Mouse (Mus musculus) thymus, adult 2 months (tissue): ENCODE measurements at regions not wholly inside any gene's neighbourhood (a gene's known extent, or its start where the extent isn't known, plus 50 kb on each side); places are given as distances from the start of the nearest gene placed in this dataset.

Experiments used
- DNase-seq: peaks from one replicate; pipeline ENCODE4 v3.0.0; 2021
- H3K27ac ChIP-seq: fragments of 200-500 bp; 2 replicates; pipeline ENCODE4 v1.5.1; 2012; ENCODE audit warnings: low read length, control low read depth; ENCODE audit not compliant: control insufficient read depth, insufficient read depth
- H3K27me3 ChIP-seq: fragments of 200-500 bp; 2 replicates; pipeline ENCODE4 v1.6.1; 2012; ENCODE audit warnings: mild to moderate bottlenecking, low read length, moderate library complexity, mixed read lengths; ENCODE audit not compliant: control insufficient read depth, insufficient read depth
- H3K36me3 ChIP-seq: fragments of 200-500 bp; 2 replicates; pipeline ENCODE4 v1.6.1; 2012; ENCODE audit warnings: mild to moderate bottlenecking, low read length, moderate library complexity; ENCODE audit not compliant: control insufficient read depth, insufficient read depth
- H3K4me1 ChIP-seq: fragments of 200-500 bp; replicated peaks from 2 replicates; pipeline ENCODE4 v1.6.1; 2012; ENCODE audit warnings: low read length; ENCODE audit not compliant: control insufficient read depth, insufficient read depth
- H3K4me3 ChIP-seq: fragments of 200-500 bp; 2 replicates; pipeline ENCODE4 v1.5.1; 2012; ENCODE audit warnings: mild to moderate bottlenecking, low read length, control low read depth, moderate library complexity; ENCODE audit not compliant: control insufficient read depth, insufficient read depth
- CTCF ChIP-seq: fragments of 200-500 bp; IDR thresholded peaks from 2 replicates; pipeline ENCODE4 v1.5.1; 2012; ENCODE audit warnings: mild to moderate bottlenecking, control low read depth, low read length, moderate library complexity, borderline replicate concordance; ENCODE audit not compliant: control insufficient read depth, poor library complexity, insufficient read depth; ENCODE audit errors: extremely low read depth
- POLR2A ChIP-seq: fragments of 200-500 bp; IDR thresholded peaks from 2 replicates; pipeline ENCODE4 v1.6.1; 2012; ENCODE audit warnings: mild to moderate bottlenecking, low read length, control low read depth, moderate library complexity; ENCODE audit not compliant: control insufficient read depth, poor library complexity, insufficient read depth; ENCODE audit errors: extremely low read depth
- WGBS: fragments of 180-500 bp; shearing (Covaris S2); methylation state at CpG from one replicate; pipeline ENCODE4 v1.1.7; 2018; 5-methylcytosine and 5-hydroxymethylcytosine counted together

DNA sequence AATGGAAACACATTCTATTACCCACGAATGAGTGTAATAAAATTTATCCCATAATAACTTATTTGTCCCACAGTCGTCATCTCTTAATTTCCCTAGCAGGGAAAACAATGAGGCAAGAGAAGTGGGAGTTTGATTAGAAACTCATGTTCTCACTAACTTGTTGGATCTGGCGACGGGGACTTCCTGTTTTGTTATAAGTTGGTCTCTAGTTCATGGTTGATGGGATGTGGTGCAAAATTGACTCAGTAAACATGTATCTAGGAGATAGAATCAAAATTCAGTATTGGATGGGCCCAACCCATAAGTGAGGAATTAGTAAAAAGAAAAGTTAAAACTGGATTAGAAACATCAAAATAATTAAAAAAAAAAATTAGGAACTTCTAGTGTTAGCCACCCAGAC, 227.5 kb downstream of the Gm5426 start:
- no peak overlapping the region for H3K4me3 ChIP-seq
- H3K36me3 ChIP-seq, result no peaks in the 10 kb centered on the region
- no peak for TF ChIP-seq POLR2A
- TF ChIP-seq CTCF, result no peak
- no peak for DNase-seq
- no peaks in the 10 kb centered on the region for H3K27me3 ChIP-seq
- H3K4me1 ChIP-seq, result peaks cover 3% of the 10 kb centered on the region; the same call in 1 of the 2 replicates
- no peak overlapping the region for H3K27ac ChIP-seq
- 87% methylated on average over 4 of the region's 4 CpGs for WGBS

DNA sequence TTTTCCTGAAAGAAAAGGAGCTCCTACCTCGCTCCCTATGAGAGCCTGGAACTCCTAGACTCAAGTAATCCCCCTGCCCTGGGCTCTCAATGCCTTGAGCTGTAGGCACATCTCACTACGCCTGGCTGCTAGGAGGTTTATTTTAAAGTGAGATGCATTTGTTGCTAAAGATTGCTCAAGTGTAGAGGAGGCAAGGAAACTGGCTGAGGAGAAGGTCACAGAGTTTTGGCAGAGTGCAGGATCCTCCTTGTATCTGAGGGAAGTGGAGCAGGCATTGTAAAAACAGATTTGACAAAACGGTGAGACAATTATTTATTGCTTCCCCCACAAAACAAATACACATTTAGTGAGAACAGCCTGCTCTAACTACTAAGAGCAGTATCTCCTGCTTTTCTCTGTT, 228.7 kb downstream of the Gm5426 start:
- TF ChIP-seq POLR2A (no peak), CTCF (no peak)
- Histone ChIP-seq H3K27me3 (no peaks in the 10 kb centered on the region), H3K36me3 (no peaks in the 10 kb centered on the region), H3K4me3 (no peak overlapping the region), H3K27ac (no peak overlapping the region), H3K4me1 (peaks cover 8% of the 10 kb centered on the region)
- DNase-seq, result no peak
- WGBS, result 71% methylated on average over 3 of the region's 3 CpGs

DNA sequence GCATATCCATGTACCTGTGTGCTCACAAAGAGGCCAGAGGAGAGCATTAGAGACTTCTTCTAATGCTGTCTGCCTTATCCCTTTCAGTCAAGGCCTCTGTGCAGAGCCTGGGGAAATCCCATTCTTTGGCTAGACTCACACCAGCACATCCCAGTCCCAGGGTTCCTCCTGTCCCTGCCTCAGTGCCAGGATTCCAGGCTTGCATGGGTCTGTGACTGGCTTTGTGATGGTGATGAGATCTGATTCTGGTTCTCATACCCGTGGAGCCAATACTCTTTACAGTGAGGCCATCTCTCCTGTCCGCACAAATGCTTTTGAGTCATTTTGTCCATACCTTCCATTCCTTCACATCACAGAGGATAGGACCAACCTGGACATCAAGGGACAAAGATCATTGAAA, 230.5 kb downstream of the Gm5426 start:
- Histone ChIP-seq H3K36me3 (no peaks in the 10 kb centered on the region), H3K27ac (no peak overlapping the region), H3K4me1 (peaks cover 20% of the 10 kb centered on the region), H3K27me3 (no peaks in the 10 kb centered on the region), H3K4me3 (no peak overlapping the region)
- WGBS, result 96% methylated on average over 2 of the region's 2 CpGs
- no peak for DNase-seq
- TF ChIP-seq CTCF (no peak), POLR2A (no peak)

DNA sequence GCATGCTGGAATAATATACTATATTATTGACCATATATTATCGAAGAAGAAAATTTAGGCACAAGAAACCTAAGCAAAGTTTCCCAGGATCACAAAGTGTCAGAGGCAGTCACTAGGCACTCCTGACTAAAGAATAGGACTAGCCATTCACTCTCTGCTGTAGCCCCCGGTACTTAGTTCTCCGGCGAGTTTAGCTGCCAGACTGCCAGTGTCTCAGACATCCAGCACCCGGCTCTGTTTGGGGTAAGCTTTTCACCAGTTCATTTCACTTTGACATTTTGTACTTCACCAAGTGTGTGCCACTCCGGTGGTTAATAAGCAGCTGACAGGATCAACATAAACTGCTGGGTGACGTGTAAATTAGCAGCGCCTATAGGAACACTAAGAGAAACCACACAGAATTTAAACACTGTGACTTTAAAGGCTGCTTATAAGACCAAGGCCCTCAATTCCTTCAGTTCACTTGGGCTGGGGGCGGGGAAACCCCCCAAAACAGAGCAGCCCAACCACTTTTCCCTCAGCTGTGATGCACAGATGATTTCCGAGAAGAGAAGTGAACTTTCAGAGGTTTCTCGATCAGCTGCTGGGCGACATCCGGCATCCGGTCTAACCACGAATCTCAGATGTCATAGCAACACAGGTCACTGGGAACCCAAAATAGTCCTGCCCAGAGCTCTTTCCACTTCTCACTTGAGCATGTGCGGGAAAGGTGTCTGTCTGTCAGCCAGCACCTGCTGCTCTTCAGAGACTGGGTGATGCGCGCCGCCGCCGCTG, 234.3 kb downstream of the Gm5426 start:
- peak; percentile 87 for DNase-seq
- no peaks in the 10 kb centered on the region for H3K27me3 ChIP-seq
- 13% methylated on average over 21 of the region's 21 CpGs for WGBS
- TF ChIP-seq CTCF, result 0 out of 2 replicates have a peak, but pooled peaks have one; percentile 32
- TF ChIP-seq POLR2A, result no peak
- H3K27ac ChIP-seq, result peak overlapping the region; percentile 98
- no peak overlapping the region for H3K4me3 ChIP-seq
- no peaks in the 10 kb centered on the region for H3K36me3 ChIP-seq
- H3K4me1 ChIP-seq, result peaks cover 42% of the 10 kb centered on the region

DNA sequence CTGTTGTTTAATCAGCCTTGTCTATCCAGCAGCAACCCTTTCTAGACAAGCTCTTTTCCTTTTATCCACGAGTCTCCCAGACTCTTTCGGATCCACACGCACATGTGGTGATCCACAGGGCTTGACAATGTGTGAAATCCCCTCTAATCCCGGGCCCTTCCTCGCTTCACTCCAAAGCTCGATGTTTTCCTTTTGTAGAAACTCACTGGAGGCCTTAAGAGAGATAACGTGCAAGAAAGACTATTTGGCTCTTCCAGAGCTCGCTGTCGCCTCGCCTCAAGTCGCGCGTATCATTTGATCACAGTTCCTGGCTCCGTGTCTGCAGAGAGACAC, 234.9 kb downstream of the Gm5426 start:
- peak; percentile 18 for DNase-seq
- TF ChIP-seq CTCF (no peak), POLR2A (no peak)
- H3K36me3 ChIP-seq, result no peaks in the 10 kb centered on the region
- H3K4me3 ChIP-seq, result peak overlapping the region; percentile 11
- H3K27me3 ChIP-seq, result no peaks in the 10 kb centered on the region
- WGBS, result 68% methylated on average over 14 of the region's 14 CpGs
- peak overlapping the region; percentile 98 for H3K27ac ChIP-seq
- H3K4me1 ChIP-seq, result peaks cover 42% of the 10 kb centered on the region

DNA sequence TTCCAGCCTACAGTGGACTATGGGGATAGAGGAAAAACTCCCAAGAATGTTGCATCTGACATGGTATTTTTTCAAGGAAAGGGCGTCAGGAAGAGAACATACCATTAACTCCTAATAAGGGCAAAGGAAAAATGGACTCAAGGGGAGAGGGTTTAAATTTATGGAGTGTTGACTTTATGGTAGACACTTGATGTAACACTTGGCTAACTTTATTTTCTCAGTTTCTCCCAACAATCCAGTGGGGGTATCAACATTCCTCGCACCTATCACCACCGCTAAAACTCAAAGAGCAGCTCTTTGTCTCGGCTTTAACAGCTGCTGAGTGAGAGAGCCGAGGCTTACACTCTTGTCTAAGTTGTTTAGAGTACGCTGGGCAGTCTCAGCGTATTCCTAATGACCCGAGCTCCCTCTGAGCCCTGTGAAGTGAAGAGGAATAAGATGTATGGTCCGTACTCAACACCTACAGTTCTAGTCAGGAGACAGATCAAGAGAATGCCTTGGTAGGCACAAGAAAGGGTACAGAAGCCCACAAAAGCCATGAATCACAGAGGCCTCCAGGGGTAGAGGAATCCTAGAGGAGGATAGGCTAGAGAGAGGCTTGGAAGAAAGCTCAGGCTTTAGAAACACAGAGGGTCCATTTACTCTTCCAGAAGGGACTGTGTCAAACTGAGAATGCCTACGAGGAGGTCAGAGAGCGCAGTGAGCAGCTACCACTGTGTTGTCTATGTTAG, 236.4 kb downstream of the Gm5426 start:
- 92% methylated on average over 11 of the region's 11 CpGs for WGBS
- Histone ChIP-seq H3K36me3 (no peaks in the 10 kb centered on the region), H3K27ac (peak overlapping the region; percentile 90), H3K27me3 (no peaks in the 10 kb centered on the region), H3K4me3 (no peak overlapping the region), H3K4me1 (peaks cover 40% of the 10 kb centered on the region)
- DNase-seq, result no peak
- no peak for TF ChIP-seq POLR2A
- TF ChIP-seq CTCF, result no peak

DNA sequence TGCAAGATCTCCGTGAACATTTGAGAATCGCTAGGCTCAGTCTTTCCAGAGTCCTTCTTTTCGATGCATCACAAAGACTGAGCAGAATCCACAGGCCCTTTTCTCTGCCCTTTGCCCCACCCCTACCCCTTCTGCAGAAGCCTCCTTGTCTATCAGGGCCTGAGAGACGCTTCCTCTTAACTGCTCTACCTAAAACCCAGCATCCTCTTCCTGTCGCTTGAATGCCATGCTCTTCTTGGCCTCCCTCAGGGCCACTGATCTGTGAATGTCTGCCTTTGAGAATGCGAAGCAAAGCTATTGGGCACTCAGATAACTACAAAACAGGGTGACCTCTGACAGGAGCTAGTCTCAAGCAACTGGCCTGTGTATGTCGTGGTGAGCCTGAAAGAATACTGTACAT, 237.1 kb downstream of the Gm5426 start:
- WGBS, result 22% methylated on average over 7 of the region's 7 CpGs
- H3K36me3 ChIP-seq, result no peaks in the 10 kb centered on the region
- peaks cover 38% of the 10 kb centered on the region for H3K4me1 ChIP-seq
- H3K4me3 ChIP-seq, result no peak overlapping the region
- peak overlapping the region; percentile 90 for H3K27ac ChIP-seq
- TF ChIP-seq POLR2A, result no peak
- no peak for TF ChIP-seq CTCF
- peak; percentile 55 for DNase-seq
- H3K27me3 ChIP-seq, result no peaks in the 10 kb centered on the region
